Mouse (Mus musculus): ENCODE results near the gene Por. TPM values are rescaled to one million over a fixed set of nuclear protein-coding genes. Genes with fewer than 3 reads are reported as not detected.

The Por gene
- polyA plus RNA-seq, 1 experiment from 2014 or later, result 2,039 TPM

- Histone ChIP-seq H3K27ac (no peak overlapping the region), H3K36me3 (ENCODE audit: inconsistent target) (no peaks in the 10 kb centered on the region), H3K4me3 (ENCODE audit: inconsistent target) (no peak overlapping the region), H3K79me2 (ENCODE audit: inconsistent target) (no peaks in the 10 kb centered on the region)
- WGBS (ENCODE audit: missing documents), result 5% methylated on average over 2 of the region's 3 CpGs
These were observed 102.7 kb downstream of the Por start for GRCm38 (mm10) chr5:135772519-135772918.

GRCm38 (mm10) chr5:135776546-135776945 is 106.7 kb downstream of the Por start:
- WGBS (ENCODE audit: missing documents), result 92% methylated on average over 4 of the region's 4 CpGs
- Histone ChIP-seq H3K79me2 (ENCODE audit: inconsistent target) (peaks cover 29% of the 10 kb centered on the region), H3K36me3 (ENCODE audit: inconsistent target) (no peaks in the 10 kb centered on the region), H3K27ac (no peak overlapping the region), H3K4me3 (ENCODE audit: inconsistent target) (no peak overlapping the region)

- Histone ChIP-seq H3K79me2 (ENCODE audit: inconsistent target) (peaks cover 43% of the 10 kb centered on the region), H3K27ac (peak within 1 kb of the TSS; percentile 70), H3K36me3 (ENCODE audit: inconsistent target) (peaks cover 2% of the 10 kb centered on the region; the same call in 1 of the 2 replicates), H3K4me3 (ENCODE audit: inconsistent target) (peak within 1 kb of the TSS; percentile 94)
- WGBS (ENCODE audit: missing documents), result under 1% methylated on average over 45 of the region's 45 CpGs
These were observed 108.1 kb downstream of the Por start, which contains the start of gene Styxl1 for GRCm38 (mm10) chr5:135777796-135778470. Gene Styxl1 (minus strand): TSS chr5:135778385.

GRCm38 (mm10) chr5:135778471-135779445 is 108.9 kb downstream of the Por start, which contains the start of gene Mdh2:
Gene Mdh2 (plus strand): TSS chr5:135778480.
- peak within 1 kb of the TSS; percentile 94 for H3K4me3 ChIP-seq (ENCODE audit: inconsistent target)
- H3K36me3 ChIP-seq (ENCODE audit: inconsistent target), result peaks cover 11% of the 10 kb centered on the region
- WGBS (ENCODE audit: missing documents), result 2% methylated on average over 68 of the region's 70 CpGs
- peaks cover 51% of the 10 kb centered on the region for H3K79me2 ChIP-seq (ENCODE audit: inconsistent target)
- peak within 1 kb of the TSS; percentile 70 for H3K27ac ChIP-seq

GRCm38 (mm10) chr5:135780331-135780730 is 110.5 kb downstream of the Por start:
- H3K36me3 ChIP-seq (ENCODE audit: inconsistent target), result peaks cover 26% of the 10 kb centered on the region
- no peak overlapping the region for H3K27ac ChIP-seq
- WGBS (ENCODE audit: missing documents), result 23% methylated on average over 8 of the region's 8 CpGs
- peaks cover 51% of the 10 kb centered on the region for H3K79me2 ChIP-seq (ENCODE audit: inconsistent target)
- no peak overlapping the region for H3K4me3 ChIP-seq (ENCODE audit: inconsistent target)

- Histone ChIP-seq H3K27ac (no peak overlapping the region), H3K79me2 (ENCODE audit: inconsistent target) (peaks cover 51% of the 10 kb centered on the region), H3K36me3 (ENCODE audit: inconsistent target) (peaks cover 52% of the 10 kb centered on the region), H3K4me3 (ENCODE audit: inconsistent target) (no peak overlapping the region)
- WGBS (ENCODE audit: missing documents), result 96% methylated on average over 4 of the region's 4 CpGs
These were observed 113.1 kb downstream of the Por start for GRCm38 (mm10) chr5:135782901-135783300.

Other genes starting within 250 kb of the Por start
- 49.8 to 168 TPM (median 70.5 TPM) in 3 replicates for gene Hip1, start 124.9 kb upstream of the Por start, polyA plus RNA-seq (2018)
- gene Ccl26, start 106.5 kb upstream of the Por start, polyA plus RNA-seq (2018), result not detected in 3 replicates
- 1.8 to 4.7 TPM in 2 of 3 replicates, not detected in the other for gene Ccl24, start 97.0 kb upstream of the Por start, polyA plus RNA-seq (2018)
- 6.3 to 13.8 TPM (median 7.3 TPM) in 3 replicates for gene Rhbdd2, start 37.4 kb upstream of the Por start, polyA plus RNA-seq (2018)
- 34.9 to 76.8 TPM (median 42.6 TPM) in 3 replicates for gene Tmem120a, start 74.4 kb downstream of the Por start, polyA plus RNA-seq (2018)
- not detected in 3 replicates for gene Styxl1, start 108.4 kb downstream of the Por start, polyA plus RNA-seq (2018)
- 123 to 276 TPM (median 128 TPM) in 3 replicates for gene Mdh2, start 108.4 kb downstream of the Por start, polyA plus RNA-seq (2018)
- gene Srrm3, start 136.9 kb downstream of the Por start, polyA plus RNA-seq (2018), result not detected in 3 replicates
- 0.23 to 0.43 TPM in 2 of 3 replicates, not detected in the other for gene Hspb1, start 217.9 kb downstream of the Por start, polyA plus RNA-seq (2018)